Mouse (Mus musculus) urinary bladder, postnatal 14 days (tissue): ENCODE measurements around the gene Dcp1b.

Source experiments
- DNase-seq: peaks from one replicate; pipeline ENCODE4 v3.0.0; 2021; ENCODE audit warnings: low spot score

Dcp1b gene

DNA sequence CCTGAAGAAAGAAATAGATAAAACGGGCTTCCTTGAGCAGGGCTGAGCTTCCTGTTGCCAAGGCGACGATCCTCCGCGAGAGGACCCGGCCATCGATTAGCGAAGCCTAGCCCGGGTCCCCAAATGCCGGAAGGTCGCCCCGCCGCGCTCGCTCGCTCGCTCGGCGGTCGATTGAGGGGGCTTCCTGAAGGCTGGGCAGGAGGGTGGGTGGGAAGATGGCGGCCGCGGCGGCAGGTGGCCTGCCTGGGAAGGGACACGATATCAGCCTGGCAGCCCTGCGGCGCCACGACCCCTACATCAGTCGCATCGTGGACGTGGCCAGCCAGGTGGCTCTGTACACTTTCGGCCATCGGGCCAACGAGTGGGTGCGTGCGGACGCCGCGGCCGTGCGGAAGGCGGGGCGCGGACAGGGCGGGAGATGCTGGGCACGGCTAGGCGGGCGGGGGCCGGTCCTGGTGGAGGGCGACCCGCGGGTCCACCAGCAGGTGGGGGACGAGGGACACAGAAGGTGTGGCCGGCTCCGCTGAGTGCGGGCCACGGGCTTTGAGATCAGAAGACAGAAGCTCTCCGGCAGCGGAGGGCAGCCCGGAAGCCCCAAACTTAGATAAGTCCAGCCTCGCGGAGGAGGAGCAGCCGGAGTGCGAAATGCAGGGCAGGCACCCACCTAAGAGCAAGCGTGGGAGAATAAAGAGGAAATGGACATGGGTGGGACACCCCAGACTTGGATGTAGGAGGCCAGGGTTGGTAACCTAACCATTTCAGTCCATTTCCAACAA lies at the start of gene Dcp1b:
TSS of gene Dcp1b (plus strand) at position 176 of the 776 bp plus-strand sequence.
- peak; percentile 88 for DNase-seq

DNA sequence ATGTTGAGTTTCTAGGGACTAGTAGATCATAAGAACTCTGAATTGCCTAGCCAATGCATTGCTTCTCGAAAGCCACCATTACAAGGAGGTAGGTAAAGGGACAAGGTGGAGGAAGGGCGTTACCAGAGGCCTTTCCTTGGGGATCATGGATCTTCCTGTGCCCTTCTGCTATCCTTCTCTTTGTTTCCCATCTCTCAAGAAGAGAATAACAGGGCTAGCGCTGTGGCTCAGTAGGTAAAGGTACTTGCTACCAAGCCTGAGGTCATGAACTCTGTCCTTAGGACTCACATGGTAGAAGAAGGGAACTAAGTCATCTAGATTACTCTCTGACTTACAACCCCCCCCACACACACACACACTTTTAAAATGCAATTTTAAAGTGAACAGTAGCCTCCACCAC lies 48.1 kb upstream of the Dcp1b start:
- no peak for DNase-seq

DNA sequence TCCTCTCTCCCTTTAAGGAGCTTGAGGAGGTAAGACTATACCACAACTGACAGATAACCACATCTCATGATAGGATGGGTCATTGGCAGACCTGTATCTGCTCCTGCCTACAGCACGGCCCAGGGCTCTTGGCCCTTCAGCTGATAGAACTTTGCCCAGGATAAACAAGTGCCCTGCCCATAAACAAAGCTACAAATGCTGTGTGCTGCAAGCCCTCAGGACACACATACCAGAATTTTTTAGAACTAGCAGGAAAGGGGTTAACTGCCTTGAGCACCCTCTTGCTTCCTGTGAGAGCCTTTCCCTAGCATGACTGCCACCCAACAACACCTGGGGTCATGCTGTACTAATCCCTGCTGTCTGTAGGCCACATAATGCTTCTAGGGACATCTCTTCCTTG lies 47.0 kb upstream of the Dcp1b start:
- DNase-seq, result no peak

DNA sequence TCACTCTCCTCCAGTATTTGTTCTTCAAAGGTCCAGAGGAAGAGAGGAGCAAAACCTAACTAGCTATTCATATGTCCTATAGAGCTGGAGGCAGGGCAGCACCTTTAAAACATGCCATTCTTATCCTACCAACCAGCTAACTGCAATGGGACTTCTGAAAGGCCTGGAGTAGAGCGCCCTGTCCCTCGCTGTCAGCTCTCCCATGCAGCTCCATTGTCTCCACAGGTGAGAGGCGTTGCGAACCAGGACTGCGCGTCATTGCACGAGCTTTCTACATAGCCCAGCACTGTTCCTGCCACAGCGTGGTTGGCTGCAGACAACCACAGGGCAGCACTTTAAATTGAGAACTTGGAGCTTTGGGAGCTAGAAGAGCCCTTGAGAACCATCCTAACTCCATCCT lies 46.5 kb upstream of the Dcp1b start:
- no peak for DNase-seq

DNA sequence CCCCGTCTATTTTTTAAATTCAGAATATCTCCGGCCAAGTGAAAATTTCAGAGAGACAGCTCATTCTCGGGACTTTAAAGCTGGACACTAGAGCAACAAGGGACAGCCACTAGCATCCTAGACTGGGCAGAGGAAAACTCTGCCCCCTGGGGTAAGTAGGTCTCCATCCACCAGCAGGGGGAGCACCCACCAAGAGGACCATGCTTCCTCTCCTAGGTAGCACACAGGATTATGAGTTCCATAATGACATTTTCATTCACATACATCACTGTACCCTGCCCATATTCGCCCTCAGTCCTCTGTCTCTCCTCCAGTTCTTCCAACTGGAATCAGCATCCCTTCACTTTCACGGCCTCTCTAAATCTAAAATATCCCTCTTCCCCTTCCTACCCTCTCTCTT lies 45.4 kb upstream of the Dcp1b start:
- peak; percentile 64 for DNase-seq

GRCm38 (mm10) chr6:119132111-119132735 lies 42.8 kb upstream of the Dcp1b start:
- DNase-seq, result no peak

- no peak for DNase-seq
Measured at GRCm38 (mm10) chr6:119132863-119133262, 42.2 kb upstream of the Dcp1b start.

GRCm38 (mm10) chr6:119137768-119138167 lies 37.3 kb upstream of the Dcp1b start:
- peak; percentile 19 for DNase-seq

DNA sequence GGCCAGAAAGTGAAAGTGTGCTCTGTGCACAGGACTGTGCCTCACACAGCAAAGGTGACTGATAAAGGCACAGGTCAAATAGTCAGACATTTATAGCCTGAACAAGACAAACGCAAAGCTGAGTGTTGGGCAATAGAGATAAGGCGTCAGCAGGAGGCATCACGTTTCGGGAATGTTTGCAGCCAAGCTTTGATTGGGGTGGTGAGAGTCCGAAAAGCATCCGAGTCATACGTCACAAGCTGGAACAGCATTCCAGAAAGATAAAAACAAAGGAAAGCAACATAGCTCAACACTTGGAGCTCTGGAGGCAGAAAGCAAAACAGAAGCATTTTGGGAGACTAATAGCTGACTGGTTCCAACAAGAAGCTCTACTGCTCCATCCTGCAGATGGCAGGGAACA lies 35.5 kb upstream of the Dcp1b start:
- DNase-seq, result peak; percentile 7

DNA sequence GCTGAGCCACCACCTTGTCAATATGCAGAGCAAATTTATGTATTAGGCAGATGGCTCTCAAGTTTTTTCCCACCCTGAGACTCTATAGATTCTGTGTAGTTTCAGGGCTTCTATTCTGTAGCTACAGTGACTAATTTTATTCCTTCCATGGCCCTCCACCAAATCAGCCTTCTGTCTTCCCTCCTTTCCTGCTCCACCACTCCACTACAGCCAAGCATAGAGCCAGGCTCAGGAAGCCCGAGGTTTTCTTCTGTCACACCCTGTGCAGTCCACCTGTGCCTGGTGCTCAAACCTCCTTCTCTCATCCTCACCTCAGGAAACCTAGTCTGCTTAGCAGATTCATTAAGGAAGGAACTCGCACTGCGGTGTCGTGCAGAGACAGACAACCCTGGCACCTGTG lies 29.9 kb upstream of the Dcp1b start:
- no peak for DNase-seq

DNA sequence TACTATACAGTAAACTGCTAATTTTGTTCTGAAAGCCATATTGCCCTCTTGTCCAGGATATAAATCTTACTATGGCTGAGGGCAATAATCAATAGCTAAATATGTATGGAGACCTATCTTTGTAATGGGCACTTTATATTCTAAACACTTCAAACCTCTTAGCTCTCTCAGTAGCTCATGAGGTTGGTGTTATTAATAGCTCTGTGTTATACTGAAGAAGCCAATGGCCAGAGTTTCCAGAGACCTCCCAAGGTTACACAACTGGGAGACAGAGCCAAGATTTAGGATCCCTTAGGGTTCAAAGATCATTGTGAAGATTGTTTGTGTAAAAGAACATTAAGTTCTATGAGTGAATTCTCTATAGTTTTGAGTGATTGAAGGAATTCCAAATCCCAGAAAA lies 9.4 kb upstream of the Dcp1b start:
- DNase-seq, result no peak

DNA sequence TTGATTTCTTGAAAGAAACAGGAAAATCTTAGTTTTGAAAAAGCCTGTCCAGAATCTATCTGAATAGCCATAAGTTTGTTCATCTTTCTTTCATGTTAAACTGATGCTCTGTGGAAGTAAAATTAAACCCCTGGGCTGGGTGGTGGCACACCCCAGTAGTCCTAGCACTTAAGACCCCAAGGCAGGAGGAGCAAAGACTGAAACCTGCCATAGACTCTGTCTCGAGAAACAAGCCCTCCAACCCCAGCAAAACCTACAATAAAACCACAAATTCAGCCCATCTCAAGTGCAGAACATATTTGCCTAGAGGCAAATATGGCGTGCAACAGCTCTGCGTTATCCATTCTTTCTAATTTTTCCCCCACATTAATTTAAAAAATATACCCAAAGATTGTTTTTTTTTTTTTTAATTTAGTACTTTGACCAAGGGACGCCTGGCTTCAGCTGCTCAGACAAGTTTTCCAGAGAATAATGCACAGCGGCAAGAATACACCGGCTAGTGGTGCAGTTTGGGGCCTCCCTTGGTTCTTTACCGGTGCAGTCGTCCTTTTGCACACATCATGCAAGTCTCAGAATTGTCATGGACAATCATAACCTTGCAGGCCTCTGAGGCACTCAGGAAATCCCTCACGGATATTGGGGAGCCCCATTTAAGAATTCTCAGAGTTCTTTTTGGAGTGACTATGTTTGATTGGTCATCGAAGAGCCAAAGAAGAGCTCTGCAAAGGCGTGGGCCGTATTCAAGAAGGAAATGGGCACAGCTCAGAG lies 562 bp upstream of the Dcp1b start:
- no peak for DNase-seq

DNA sequence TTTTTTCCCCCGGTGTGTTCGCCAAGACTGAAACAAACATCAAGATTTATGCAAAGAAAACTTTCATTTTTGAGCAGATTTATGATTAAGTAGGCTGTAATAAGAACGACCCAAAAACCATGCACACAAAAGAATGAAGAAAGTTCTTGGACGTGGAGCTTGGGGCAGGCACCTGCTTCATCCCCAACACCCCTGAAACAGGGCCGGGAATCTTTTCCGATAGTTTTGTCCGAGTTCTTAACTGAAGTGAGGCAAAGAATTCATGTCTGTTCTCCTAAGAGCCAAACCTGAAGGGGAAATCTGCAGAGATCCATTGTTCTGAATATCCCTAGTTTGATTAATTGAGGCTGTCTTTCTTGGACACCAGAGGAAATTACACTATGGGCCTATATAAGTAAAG lies 1.1 kb downstream of the Dcp1b start:
- DNase-seq, result no peak

- no peak for DNase-seq
Measured at GRCm38 (mm10) chr6:119177101-119177500, 2.0 kb downstream of the Dcp1b start.

DNA sequence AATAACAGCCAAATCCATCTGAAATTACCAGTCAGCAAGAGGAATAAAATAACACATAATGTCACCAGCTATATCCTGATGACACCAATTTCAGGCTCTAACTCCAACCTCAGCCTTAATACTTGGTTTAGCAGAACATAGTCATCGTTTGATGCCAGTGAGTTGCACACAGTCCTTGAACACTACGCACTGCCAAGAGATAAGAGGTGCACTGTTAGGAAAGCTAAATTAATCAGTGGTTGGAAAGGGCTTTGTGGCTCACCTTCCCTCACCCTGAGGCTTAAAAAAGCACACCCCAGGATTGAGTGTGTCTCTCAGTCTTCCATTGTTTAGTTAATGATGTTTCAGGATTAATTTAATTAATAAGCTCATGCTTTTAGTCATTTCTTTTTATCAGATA lies 5.1 kb downstream of the Dcp1b start:
- DNase-seq, result no peak

DNA sequence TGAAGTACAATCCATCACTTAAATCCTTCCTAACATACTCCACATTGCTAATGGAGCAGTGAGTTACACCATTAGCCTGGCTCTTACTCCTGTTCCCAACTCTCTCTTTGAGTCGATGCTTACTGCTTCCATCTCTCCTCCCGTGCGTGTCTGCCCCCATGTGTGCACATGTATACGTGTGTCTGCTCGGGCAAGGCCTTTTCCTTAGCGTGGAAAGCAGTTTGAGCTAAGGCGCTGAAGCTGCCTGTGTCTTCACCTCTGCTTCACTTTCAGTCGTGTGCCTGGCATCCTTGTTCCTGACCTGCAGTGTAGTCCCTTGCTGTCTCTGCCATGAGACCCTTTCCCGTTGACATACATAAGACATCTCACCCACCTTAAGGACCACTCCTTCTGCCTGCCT lies 7.2 kb downstream of the Dcp1b start:
- no peak for DNase-seq

DNA sequence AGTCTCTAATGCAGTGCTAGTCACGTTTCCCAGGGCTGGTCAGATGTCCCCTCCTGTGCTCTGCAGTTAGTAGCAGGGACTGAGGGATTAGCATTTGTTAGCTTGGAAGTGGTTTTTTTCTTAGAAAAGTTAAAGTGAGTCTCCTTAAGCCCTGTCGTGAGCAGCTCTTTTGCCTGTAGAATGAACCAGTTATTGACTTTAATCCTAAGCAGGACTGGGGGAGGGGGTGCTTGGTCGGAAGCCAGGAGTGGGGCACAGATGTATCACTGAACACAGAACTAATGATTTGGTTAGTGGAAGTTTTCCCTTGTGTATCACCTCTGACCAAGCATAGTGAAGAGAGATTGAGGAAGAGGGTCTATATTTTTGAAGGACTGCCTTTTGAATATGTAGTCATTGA lies 8.7 kb downstream of the Dcp1b start:
- DNase-seq, result no peak

DNA sequence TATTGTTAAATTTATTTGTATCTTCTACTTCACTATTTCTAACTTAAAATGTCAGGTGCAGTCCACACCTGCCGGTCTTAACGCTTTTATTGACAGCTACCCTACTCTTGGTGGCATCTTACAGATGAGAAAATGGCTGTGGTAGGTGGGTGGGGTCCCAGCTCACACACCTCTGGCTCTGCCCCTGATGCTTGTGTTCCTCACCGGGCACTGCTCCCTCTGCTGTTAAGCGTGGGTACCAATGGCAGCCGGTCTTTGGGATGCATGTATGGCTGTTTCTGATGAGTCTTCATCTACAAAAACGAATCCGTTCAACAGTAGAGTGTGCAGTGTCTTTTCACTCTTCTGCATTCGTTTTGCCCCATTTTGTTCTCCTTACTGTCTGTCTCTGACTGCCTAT lies 11.6 kb downstream of the Dcp1b start:
- no peak for DNase-seq

DNA sequence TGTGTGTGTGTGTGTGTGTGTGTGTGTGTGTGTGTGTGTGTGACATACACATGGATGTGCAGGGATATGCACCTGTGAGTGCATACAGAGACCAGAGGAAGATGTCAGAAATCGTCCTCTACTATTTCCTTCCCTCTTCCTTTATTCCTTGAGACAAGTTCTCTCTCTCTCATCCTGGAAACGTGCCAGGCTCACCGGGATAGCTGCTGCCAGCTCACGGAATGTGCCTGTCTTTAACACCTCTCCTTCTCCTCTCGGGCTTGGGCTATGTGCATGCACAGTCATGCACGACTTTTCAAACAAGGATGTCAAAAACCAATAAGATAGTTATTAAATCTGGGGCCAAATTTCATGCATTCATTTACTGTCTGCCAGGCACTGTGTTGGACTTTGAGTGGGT lies 12.6 kb downstream of the Dcp1b start:
- no peak for DNase-seq

- DNase-seq, result no peak
Measured at GRCm38 (mm10) chr6:119191478-119191877, 16.4 kb downstream of the Dcp1b start.

DNA sequence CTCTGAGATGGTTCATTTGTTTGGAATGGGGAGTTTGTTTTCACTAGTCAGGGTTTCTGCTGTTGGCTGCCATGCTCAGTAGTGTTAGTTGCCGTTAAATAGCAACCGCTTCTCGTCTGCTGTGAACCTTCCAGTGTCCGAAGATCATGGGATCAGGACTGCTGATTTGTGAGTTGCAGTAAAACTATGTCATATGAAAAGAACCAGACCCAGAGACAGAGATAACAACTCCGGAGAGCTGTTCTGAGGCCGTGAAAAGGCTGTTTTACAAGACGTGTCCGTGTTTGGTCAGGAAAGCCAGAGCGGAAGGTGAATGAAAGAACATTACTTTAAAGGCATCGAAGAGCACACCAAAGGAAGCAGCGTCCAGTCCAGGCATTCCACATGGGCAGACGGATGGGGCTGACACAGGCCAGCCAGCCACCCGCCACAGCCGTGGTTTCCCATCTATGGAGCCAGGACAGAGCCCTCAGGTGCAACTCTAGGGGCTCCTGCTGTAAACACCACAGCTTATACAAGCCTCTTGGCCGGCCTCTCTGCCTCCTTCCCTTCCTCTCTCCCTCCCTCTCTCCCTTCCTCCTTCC lies 18.6 kb downstream of the Dcp1b start:
- DNase-seq, result no peak

- DNase-seq, result no peak
Measured at GRCm38 (mm10) chr6:119194161-119194560, 19.1 kb downstream of the Dcp1b start.

GRCm38 (mm10) chr6:119194601-119195000 lies 19.5 kb downstream of the Dcp1b start:
- no peak for DNase-seq
